Mouse (Mus musculus) heart, embryonic 16.5 days (tissue): Measurements from ENCODE around the gene Ttc23l. TPM values are rescaled to one million over a fixed set of nuclear protein-coding genes. Genes with fewer than 3 reads are reported as not detected.
"Not testable (repeated sequence)": the region's sequence is repeated elsewhere in the genome, so short reads cannot be mapped to it uniquely, and the experiment has no call there.

Source experiments
- ATAC-seq: fragments of 200-750 bp; cut with Nextera tagmentation; replicated peaks from 2 replicates; pipeline ENCODE4 v1.8.0; 2017; ENCODE audit warnings: moderate number of reproducible peaks; ENCODE audit not compliant: insufficient read depth, low FRiP score; ENCODE audit errors: extremely low read depth
- H3K27ac ChIP-seq: fragments of 300-500 bp; sonication (generic); 2 replicates; pipeline ENCODE4 v1.5.1; 2014; ENCODE audit warnings: mild to moderate bottlenecking, low read length, control low read depth, moderate library complexity
- H3K27me3 ChIP-seq: fragments of 300-500 bp; sonication (generic); 2 replicates; pipeline ENCODE4 v1.6.1; 2014; ENCODE audit warnings: low read length, mixed read lengths; ENCODE audit not compliant: control insufficient read depth, insufficient read depth
- H3K36me3 ChIP-seq: fragments of 300-500 bp; sonication (generic); 2 replicates; pipeline ENCODE4 v1.6.1; 2014; ENCODE audit not compliant: control insufficient read depth, insufficient read depth
- H3K4me1 ChIP-seq: fragments of 300-500 bp; sonication (generic); 2 replicates; pipeline ENCODE4 v1.6.1; 2014; ENCODE audit warnings: low read length, mixed read lengths; ENCODE audit not compliant: control insufficient read depth, insufficient read depth
- H3K4me2 ChIP-seq: fragments of 300-500 bp; sonication (generic); 2 replicates; pipeline ENCODE4 v1.6.1; 2014; ENCODE audit warnings: low read depth, mild to moderate bottlenecking, control low read depth, low read length
- H3K4me3 ChIP-seq: fragments of 300-500 bp; sonication (generic); 2 replicates; pipeline ENCODE4 v1.5.1; 2014; ENCODE audit warnings: mild to moderate bottlenecking, control low read depth, low read length
- H3K9ac ChIP-seq: fragments of 300-500 bp; sonication (generic); 2 replicates; pipeline ENCODE4 v1.6.1; 2014; ENCODE audit warnings: low read length, control low read depth
- H3K9me3 ChIP-seq: fragments of 300-500 bp; sonication (generic); replicated peaks from 2 replicates; pipeline ENCODE4 v1.6.1; 2016; ENCODE audit warnings: low read length; ENCODE audit not compliant: control insufficient read depth
- WGBS: fragments of 180-500 bp; shearing (Covaris S2); extraction: QIAGEN DNeasy Blood & Tissue Kit; methylation state at CpG from one replicate; pipeline ENCODE4 v1.1.7; 2014; 5-methylcytosine and 5-hydroxymethylcytosine counted together
- polyA plus RNA-seq: library from polyadenylated mRNA; unstranded; fragments of >200 nt; fragmentation: Nextera tagmentation; extraction: Ambion mirVana; gene quantifications from 2 replicates; pipeline ENCODE4 v1.2.1, GENCODE M21; 2015

The Ttc23l gene
- polyA plus RNA-seq, 1 experiment from 2014 or later, result not detected

- H3K4me3 ChIP-seq, result no peak overlapping the region
- ATAC-seq, result no peak
Measured at GRCm38 (mm10) chr15:10535969-10536368, 22.5 kb downstream of the Ttc23l start.

DNA sequence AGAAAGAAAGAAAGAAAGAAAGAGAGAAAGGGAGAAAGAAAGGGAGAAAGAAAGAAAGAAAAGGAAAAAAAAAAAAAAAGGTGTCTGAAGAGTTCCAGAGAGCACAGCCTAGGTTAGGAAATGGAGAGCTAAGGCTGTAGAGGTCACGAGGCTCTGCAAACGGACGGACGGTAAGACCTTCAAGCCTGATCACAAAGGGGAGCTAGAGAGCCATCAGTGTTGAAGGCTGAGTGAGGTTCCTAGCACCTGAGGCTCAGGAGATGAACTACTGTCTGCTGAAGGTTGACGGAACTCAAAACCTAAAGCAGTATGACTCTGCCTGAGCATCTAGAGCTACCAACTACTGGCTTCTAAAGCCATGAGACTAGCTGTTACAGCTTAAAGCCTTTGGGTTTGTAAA is 23.9 kb downstream of the Ttc23l start:
- no peak overlapping the region for H3K9ac ChIP-seq
- no peaks in the 10 kb centered on the region for H3K27me3 ChIP-seq
- no peak overlapping the region for H3K27ac ChIP-seq
- H3K36me3 ChIP-seq, result no peaks in the 10 kb centered on the region
- no peak overlapping the region for H3K4me2 ChIP-seq
- no peak for ATAC-seq
- no peaks in the 10 kb centered on the region for H3K9me3 ChIP-seq
- H3K4me1 ChIP-seq, result no peaks in the 10 kb centered on the region
- no peak overlapping the region for H3K4me3 ChIP-seq
- WGBS, result 71% methylated on average over 5 of the region's 5 CpGs

More at GRCm38 (mm10) chr15:10535969-10536368, 22.5 kb downstream of the Ttc23l start:
- no peaks in the 10 kb centered on the region for H3K27me3 ChIP-seq
- H3K9me3 ChIP-seq, result no peaks in the 10 kb centered on the region
- H3K9ac ChIP-seq, result no peak overlapping the region
- H3K27ac ChIP-seq, result no peak overlapping the region
- H3K4me2 ChIP-seq, result no peak overlapping the region
- no peaks in the 10 kb centered on the region for H3K36me3 ChIP-seq
- whole genome bisulfite sequencing, result 58% methylated on average over 7 of the region's 7 CpGs
- no peaks in the 10 kb centered on the region for H3K4me1 ChIP-seq

DNA sequence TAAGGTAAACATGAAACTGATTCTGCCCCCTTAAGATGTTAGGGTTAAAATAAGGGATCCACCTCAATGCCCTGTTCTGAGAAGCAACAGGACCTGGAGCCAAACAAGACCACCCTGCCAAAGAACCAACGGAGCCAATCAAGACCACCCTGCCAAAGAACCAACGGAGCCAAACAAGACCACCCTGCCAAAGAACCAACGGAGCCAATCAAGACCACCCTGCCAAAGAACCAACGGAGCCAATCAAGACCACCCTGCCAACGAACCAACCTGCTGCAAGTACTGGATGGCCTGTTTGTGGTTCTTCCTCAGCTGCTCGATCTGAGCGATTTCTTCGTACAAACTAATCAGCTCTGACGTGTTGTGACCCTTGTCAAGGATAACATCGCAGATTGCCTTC is 25.1 kb downstream of the Ttc23l start:
- H3K4me1 ChIP-seq, H3K4me2 ChIP-seq, H3K36me3 ChIP-seq, H3K9ac ChIP-seq, H3K27ac ChIP-seq, H3K9me3 ChIP-seq, H3K4me3 ChIP-seq, H3K27me3 ChIP-seq, ATAC-seq: not testable (repeated sequence)
- WGBS, result 84% methylated on average over 10 of the region's 10 CpGs

GRCm38 (mm10) chr15:10531352-10531751 is 27.1 kb downstream of the Ttc23l start:
- Histone ChIP-seq H3K27me3 (no peaks in the 10 kb centered on the region), H3K4me3 (no peak overlapping the region), H3K4me1 (no peaks in the 10 kb centered on the region), H3K9ac (no peak overlapping the region), H3K4me2 (no peak overlapping the region), H3K9me3 (no peaks in the 10 kb centered on the region), H3K27ac (no peak overlapping the region), H3K36me3 (no peaks in the 10 kb centered on the region)
- no peak for ATAC-seq
- WGBS, result 49% methylated on average over 4 of the region's 4 CpGs

DNA sequence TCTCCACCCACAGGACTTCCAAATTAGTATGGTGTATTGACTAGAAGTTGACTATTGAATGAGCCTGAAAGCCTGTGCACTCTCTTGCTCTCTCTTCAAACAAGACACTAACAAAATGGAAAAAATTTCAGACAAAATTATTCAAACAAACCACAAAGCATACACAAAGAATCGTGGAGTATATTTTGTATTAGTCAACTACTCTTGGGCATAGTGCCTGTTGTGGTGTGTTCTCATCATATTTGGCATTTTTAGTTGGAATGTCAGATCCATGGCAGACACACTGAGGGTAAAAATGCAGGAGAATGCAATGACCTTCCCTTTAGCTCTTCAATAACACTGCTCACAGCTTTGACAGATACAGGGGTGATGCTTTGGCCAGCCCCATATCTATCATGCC is 32.6 kb downstream of the Ttc23l start:
- Histone ChIP-seq H3K9ac (no peak overlapping the region), H3K9me3 (no peaks in the 10 kb centered on the region), H3K27ac (no peak overlapping the region), H3K27me3 (no peaks in the 10 kb centered on the region), H3K4me3 (no peak overlapping the region), H3K4me1 (no peaks in the 10 kb centered on the region), H3K36me3 (no peaks in the 10 kb centered on the region), H3K4me2 (no peak overlapping the region)
- no peak for ATAC-seq
- WGBS, result 71% methylated on average over 1 of the region's 1 CpGs

DNA sequence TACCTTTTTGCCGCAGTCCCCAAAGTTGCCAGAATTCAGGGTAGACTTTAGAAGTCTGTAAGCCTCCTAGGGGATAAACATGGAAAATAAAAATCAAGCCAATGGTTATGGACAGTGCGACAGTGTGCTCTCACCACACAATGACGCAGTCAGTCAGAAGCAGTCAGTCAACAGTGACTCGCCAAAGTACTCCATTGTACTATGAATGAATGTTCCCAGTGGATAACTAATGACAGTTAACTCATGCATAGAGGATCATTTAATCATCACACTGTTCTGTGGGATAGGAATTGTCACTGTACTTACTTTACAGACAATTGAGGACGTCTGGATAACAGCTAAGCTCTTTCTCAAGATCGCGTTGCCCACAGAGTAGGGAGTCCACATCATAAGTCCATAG is 43.3 kb downstream of the Ttc23l start:
- ATAC-seq, result no peak
- H3K27me3 ChIP-seq, result no peaks in the 10 kb centered on the region
- H3K9ac ChIP-seq, result no peak overlapping the region

DNA sequence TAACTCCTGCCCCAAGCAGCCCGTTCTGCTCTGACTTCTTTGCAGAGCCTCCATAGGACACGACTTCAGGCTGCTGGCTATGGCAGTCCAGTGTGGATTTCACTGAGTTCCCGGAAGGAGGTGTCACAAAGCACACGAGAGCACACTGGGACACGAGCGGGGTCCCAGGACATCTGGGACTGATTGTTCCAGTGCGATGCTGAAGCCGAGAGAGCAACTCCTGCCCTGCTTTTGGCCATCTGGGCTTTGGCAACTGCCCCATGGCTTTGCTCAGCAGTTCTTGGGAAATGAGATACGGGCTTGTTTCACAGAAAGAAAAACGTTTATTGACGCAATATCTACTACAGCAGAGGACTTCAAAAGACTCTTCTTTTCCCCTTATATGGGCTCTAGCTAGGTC is 52.4 kb downstream of the Ttc23l start:
- no peak overlapping the region for H3K9ac ChIP-seq
- no peaks in the 10 kb centered on the region for H3K9me3 ChIP-seq
- no peaks in the 10 kb centered on the region for H3K36me3 ChIP-seq
- no peak overlapping the region for H3K4me3 ChIP-seq
- 60% methylated on average over 11 of the region's 11 CpGs for WGBS
- H3K27me3 ChIP-seq, result no peaks in the 10 kb centered on the region
- H3K27ac ChIP-seq, result no peak overlapping the region
- no peaks in the 10 kb centered on the region for H3K4me1 ChIP-seq
- no peak overlapping the region for H3K4me2 ChIP-seq
- ATAC-seq, result no peak

More for the DNA sequence above, 43.3 kb downstream of the Ttc23l start:
- no peaks in the 10 kb centered on the region for H3K4me1 ChIP-seq
- 87% methylated on average over 7 of the region's 7 CpGs for WGBS
- H3K36me3 ChIP-seq, result no peaks in the 10 kb centered on the region
- no peak overlapping the region for H3K4me2 ChIP-seq
- H3K27ac ChIP-seq, result no peak overlapping the region
- H3K9me3 ChIP-seq, result no peaks in the 10 kb centered on the region
- H3K4me3 ChIP-seq, result no peak overlapping the region

GRCm38 (mm10) chr15:10500838-10501719 is 57.4 kb downstream of the Ttc23l start:
- Histone ChIP-seq H3K9ac (no peak overlapping the region), H3K4me1 (no peaks in the 10 kb centered on the region), H3K27ac (no peak overlapping the region), H3K4me2 (no peak overlapping the region), H3K4me3 (no peak overlapping the region), H3K27me3 (no peaks in the 10 kb centered on the region), H3K36me3 (peaks cover 3% of the 10 kb centered on the region; the same call in 1 of the 2 replicates), H3K9me3 (no peaks in the 10 kb centered on the region)
- ATAC-seq, result no peak
- 53% methylated on average over 11 of the region's 11 CpGs for WGBS

GRCm38 (mm10) chr15:10500035-10500434 is 58.4 kb downstream of the Ttc23l start:
- Histone ChIP-seq H3K9ac (no peak overlapping the region), H3K4me2 (no peak overlapping the region), H3K27me3 (no peaks in the 10 kb centered on the region), H3K36me3 (peaks cover 4% of the 10 kb centered on the region; the same call in 1 of the 2 replicates), H3K4me1 (no peaks in the 10 kb centered on the region), H3K27ac (no peak overlapping the region), H3K4me3 (no peak overlapping the region), H3K9me3 (no peaks in the 10 kb centered on the region)
- WGBS, result 52% methylated on average over 5 of the region's 5 CpGs
- ATAC-seq, result no peak
